Mouse (Mus musculus): Measurements from ENCODE around the gene Tmcc2. TPM values are rescaled to one million over a fixed set of nuclear protein-coding genes. Genes with fewer than 3 reads are reported as not detected.

The Tmcc2 gene
- total and polyA plus RNA-seq, 3 experiments, result 0.14 to 0.34 TPM; not detected in 1

DNA sequence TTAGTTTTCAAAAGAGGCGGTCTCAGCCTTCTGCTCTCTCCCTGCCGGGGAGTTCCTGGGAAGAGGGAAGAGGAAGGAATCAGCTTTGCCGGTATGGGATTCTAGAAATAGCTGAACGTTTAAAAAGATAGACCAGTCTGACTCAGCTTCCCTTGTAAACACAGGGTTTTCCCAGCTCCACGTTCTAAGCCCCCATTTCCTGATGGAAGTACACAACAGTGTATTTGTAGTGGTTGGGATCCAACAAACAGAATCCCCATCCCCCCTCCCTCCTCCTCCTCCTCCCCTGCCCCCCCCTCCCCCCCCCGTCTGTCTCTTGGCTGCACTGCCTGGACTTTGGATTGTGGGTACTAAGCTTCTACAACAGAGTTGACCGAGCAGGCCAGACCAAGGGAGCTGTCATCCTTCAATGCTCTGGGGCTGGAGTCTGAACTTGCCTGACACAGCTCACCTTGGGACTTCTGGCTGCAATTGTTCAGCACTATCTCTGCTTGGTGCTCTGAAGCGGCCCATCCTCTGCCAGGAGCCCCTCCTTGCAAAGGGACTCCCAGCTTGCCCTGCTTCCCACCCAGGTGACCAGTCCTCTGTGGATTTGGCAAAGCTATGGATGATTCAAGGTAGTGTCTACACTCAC, 52.9 kb downstream of the Tmcc2 start:
- Histone ChIP-seq H3K79me2 (replicated peaks; ENCODE audit: control insufficient read depth, extremely low read depth, insufficient read depth, poor library complexity, severe bottlenecking) (no peaks in the 10 kb centered on the region), H3K9ac (ENCODE audit: insufficient read depth, low read depth) (no peak overlapping the region), H3K27ac (ENCODE audit: insufficient read depth, low read depth) (no peak overlapping the region), H3K36me3 (replicated peaks in 1 of 2; ENCODE audit: control insufficient read depth in 1 of 2, insufficient read depth in 1 of 2, low read length in 1 of 2) (no peaks in the 10 kb centered on the region), H3K27me3 (replicated peaks) (no peaks in the 10 kb centered on the region), H3K9me3 (replicated peaks; ENCODE audit: low read length) (no peaks in the 10 kb centered on the region), H3K4me2 (ENCODE audit: insufficient read depth, low read depth, poor library complexity, severe bottlenecking) (no peak overlapping the region), H3K4me1 (ENCODE audit: control insufficient read depth in 1 of 2, insufficient read depth in 2 of 2) (peaks cover 13 to 36% of the 10 kb centered on the region in 2 experiments), H3K4me3 (replicated peaks in 1 of 3; ENCODE audit: low read depth in 2 of 3, low read length in 2 of 3, poor library complexity in 1 of 3) (no peak overlapping the region)
- dilution Hi-C loops (cut with MboI; ENCODE audit: extremely low pct_ligation_motif_present, extremely low pct_unique_long_range_greater_than_20kb, low sequenced_read_pairs), result no loop called here
- no peak for DNase-seq (ENCODE audit: extremely low read depth)
- no peak for TF ChIP-seq MAZ (IDR thresholded peaks at IDR 0.05; ENCODE audit: low read depth, low read length)
- no peak for TF ChIP-seq ELF1 (IDR thresholded peaks at IDR 0.05; ENCODE audit: low read depth, low read length)
- no peak for TF ChIP-seq MXI1 (IDR thresholded peaks at IDR 0.05; ENCODE audit: low read depth, low read length)
- TF ChIP-seq POLR2A (IDR thresholded peaks at IDR 0.05; ENCODE audit: low read depth, low read length), result no peak
- in situ Hi-C loops (cut with MboI; ENCODE audit: low pct_ligation_motif_present, low pct_unique_long_range_greater_than_20kb, low sequenced_read_pairs), result no loop called here

DNA sequence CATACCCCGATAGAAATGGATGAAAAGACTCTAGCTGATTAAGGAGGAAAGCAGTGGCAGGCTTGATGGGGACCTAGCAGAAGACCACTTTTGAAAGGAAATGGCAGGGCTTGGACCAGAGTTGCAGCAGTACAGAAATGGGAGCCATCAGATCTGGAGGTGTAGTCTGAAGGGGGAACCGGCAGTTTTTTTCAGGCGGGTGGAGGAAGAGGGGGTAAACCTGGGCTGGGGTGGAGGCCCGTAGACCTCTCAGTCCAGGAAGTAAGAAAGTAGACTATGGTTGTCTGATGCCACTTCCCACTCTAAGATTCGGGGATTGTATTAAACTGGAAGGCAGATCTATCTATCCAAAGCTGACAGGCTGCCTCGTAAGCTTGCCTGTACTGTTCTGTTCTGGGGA, 54.2 kb downstream of the Tmcc2 start:
- no peak overlapping the region for H3K9ac ChIP-seq (ENCODE audit: insufficient read depth, low read depth)

GRCm38 (mm10) chr1:132335378-132335965, 55.6 kb downstream of the Tmcc2 start:
- Histone ChIP-seq H3K36me3 (replicated peaks in 1 of 2; ENCODE audit: control insufficient read depth in 1 of 2, insufficient read depth in 1 of 2, low read length in 1 of 2) (no peaks in the 10 kb centered on the region), H3K9me3 (replicated peaks; ENCODE audit: low read length) (no peaks in the 10 kb centered on the region), H3K79me2 (replicated peaks; ENCODE audit: control insufficient read depth, extremely low read depth, insufficient read depth, poor library complexity, severe bottlenecking) (no peaks in the 10 kb centered on the region), H3K9ac (ENCODE audit: insufficient read depth, low read depth) (no peak overlapping the region), H3K27me3 (replicated peaks) (peaks cover under 1% of the 10 kb centered on the region), H3K27ac (ENCODE audit: insufficient read depth, low read depth) (no peak overlapping the region), H3K4me2 (ENCODE audit: insufficient read depth, low read depth, poor library complexity, severe bottlenecking) (no peak overlapping the region), H3K4me1 (ENCODE audit: control insufficient read depth in 1 of 2, insufficient read depth in 2 of 2) (peaks cover under 1 to 20% of the 10 kb centered on the region in 2 experiments; a peak in 3 of 4 replicates), H3K4me3 (replicated peaks in 1 of 3; ENCODE audit: low read depth in 2 of 3, low read length in 2 of 3, poor library complexity in 1 of 3) (no peak overlapping the region)
- in situ Hi-C loops (cut with MboI; ENCODE audit: low pct_ligation_motif_present, low pct_unique_long_range_greater_than_20kb, low sequenced_read_pairs), result no loop called here
- DNase-seq (ENCODE audit: extremely low read depth), result no peak
- dilution Hi-C loops (cut with MboI; ENCODE audit: extremely low pct_ligation_motif_present, extremely low pct_unique_long_range_greater_than_20kb, low sequenced_read_pairs), result no loop called here
- TF ChIP-seq POLR2AphosphoS2 (IDR thresholded peaks at IDR 0.05; ENCODE audit: low read depth, low read length) (no peak), MXI1 (IDR thresholded peaks at IDR 0.05; ENCODE audit: low read depth, low read length) (no peak), TCF12 (IDR thresholded peaks at IDR 0.05; ENCODE audit: low read depth, low read length) (no peak), ZC3H11A (IDR thresholded peaks at IDR 0.05; ENCODE audit: low read depth, low read length) (no peak), USF2 (conservative IDR thresholded peaks at IDR 0.05; ENCODE audit: low read depth, low read length) (no peak), TBP (conservative IDR thresholded peaks at IDR 0.05; ENCODE audit: low read depth, low read length) (no peak), BHLHE40 (IDR thresholded peaks at IDR 0.05; ENCODE audit: low read depth, low read length) (no peak), ZMIZ1 (IDR thresholded peaks at IDR 0.05; ENCODE audit: low read depth, low read length) (no peak), RAD21 (IDR thresholded peaks at IDR 0.05; ENCODE audit: low read depth, low read length) (no peak), HCFC1 (IDR thresholded peaks at IDR 0.05; ENCODE audit: low read depth, low read length) (no peak), EP300 (IDR thresholded peaks at IDR 0.05; ENCODE audit: low read length) (no peak), POLR2A (IDR thresholded peaks at IDR 0.05; ENCODE audit: low read depth, low read length) (no peak), UBTF (IDR thresholded peaks at IDR 0.05; ENCODE audit: low read depth, low read length) (no peak), ZNF384 (IDR thresholded peaks at IDR 0.05; ENCODE audit: low read depth, low read length) (no peak), SIN3A (IDR thresholded peaks at IDR 0.05; ENCODE audit: low read length) (no peak), IRF4 (IDR thresholded peaks at IDR 0.05; ENCODE audit: low read depth, low read length) (no peak), JUND (conservative IDR thresholded peaks at IDR 0.05; ENCODE audit: low read depth, low read length) (no peak), RCOR1 (conservative IDR thresholded peaks at IDR 0.05; ENCODE audit: low read depth, low read length) (no peak), KAT2A (IDR thresholded peaks at IDR 0.05; ENCODE audit: insufficient replicate concordance, low read length) (no peak)

More for the DNA sequence above, 54.2 kb downstream of the Tmcc2 start:
- no peak overlapping the region for H3K4me2 ChIP-seq (ENCODE audit: insufficient read depth, low read depth, poor library complexity, severe bottlenecking)
- no peak for TF ChIP-seq POLR2A (IDR thresholded peaks at IDR 0.05; ENCODE audit: low read depth, low read length)
- no peak for TF ChIP-seq UBTF (IDR thresholded peaks at IDR 0.05; ENCODE audit: low read depth, low read length)
- no peak for TF ChIP-seq NRF1 (IDR thresholded peaks at IDR 0.05; ENCODE audit: low read depth, low read length)
- TF ChIP-seq SMC3 (IDR thresholded peaks at IDR 0.05; ENCODE audit: low read depth, low read length), result no peak
- no peak for TF ChIP-seq MXI1 (IDR thresholded peaks at IDR 0.05; ENCODE audit: low read depth, low read length)
- TF ChIP-seq CHD1 (IDR thresholded peaks at IDR 0.05; ENCODE audit: low read depth, low read length), result no peak
- no peak for TF ChIP-seq ETS1 (conservative IDR thresholded peaks at IDR 0.05; ENCODE audit: low read depth, low read length)
- TF ChIP-seq TBP (conservative IDR thresholded peaks at IDR 0.05; ENCODE audit: low read depth, low read length), result no peak
- no peak for TF ChIP-seq RAD21 (IDR thresholded peaks at IDR 0.05; ENCODE audit: low read depth, low read length)
- no peak for TF ChIP-seq CTCF (conservative IDR thresholded peaks at IDR 0.05 in 1 of 2, IDR thresholded peaks at IDR 0.05 in 1 of 2; ENCODE audit: low read depth in 2 of 2, low read length in 2 of 2)
- TF ChIP-seq ZKSCAN1 (IDR thresholded peaks at IDR 0.05; ENCODE audit: borderline replicate concordance, low read depth, low read length), result no peak
- H3K36me3 ChIP-seq (replicated peaks in 1 of 2; ENCODE audit: control insufficient read depth in 1 of 2, insufficient read depth in 1 of 2, low read length in 1 of 2), result no peaks in the 10 kb centered on the region
- H3K4me3 ChIP-seq (replicated peaks in 1 of 3; ENCODE audit: low read depth in 2 of 3, low read length in 2 of 3, poor library complexity in 1 of 3), result no peak overlapping the region
- no peak for DNase-seq (ENCODE audit: extremely low read depth)
- no peaks in the 10 kb centered on the region for H3K9me3 ChIP-seq (replicated peaks; ENCODE audit: low read length)
- dilution Hi-C loops (cut with MboI; ENCODE audit: extremely low pct_ligation_motif_present, extremely low pct_unique_long_range_greater_than_20kb, low sequenced_read_pairs) (no loop called here), in situ Hi-C loops (cut with MboI; ENCODE audit: low pct_ligation_motif_present, low pct_unique_long_range_greater_than_20kb, low sequenced_read_pairs) (no loop called here)
- H3K79me2 ChIP-seq (replicated peaks; ENCODE audit: control insufficient read depth, extremely low read depth, insufficient read depth, poor library complexity, severe bottlenecking), result no peaks in the 10 kb centered on the region
- peaks cover 9 to 31% of the 10 kb centered on the region in 2 experiments for H3K4me1 ChIP-seq (ENCODE audit: control insufficient read depth in 1 of 2, insufficient read depth in 2 of 2)
- H3K27ac ChIP-seq (ENCODE audit: insufficient read depth, low read depth), result no peak overlapping the region
- no peaks in the 10 kb centered on the region for H3K27me3 ChIP-seq (replicated peaks)

Measured in CH12.LX (cell line).